Mouse (Mus musculus) midbrain, embryonic 15.5 days (tissue): ENCODE data around the gene Rab30. TPM values are rescaled to one million over a fixed set of nuclear protein-coding genes. Genes with fewer than 3 reads are reported as not detected.
A peak's percentile ranks its signal among the peaks of the same experiment; 100 is the strongest.

Experiments
- ATAC-seq: fragments of 200-750 bp; cut with Nextera tagmentation; replicated peaks from 2 replicates; pipeline ENCODE4 v1.8.0; 2017; ENCODE audit warnings: moderate TSS enrichment
- H3K27ac ChIP-seq: fragments of 300-500 bp; sonication (generic); 2 replicates; pipeline ENCODE4 v1.5.1; 2015; ENCODE audit warnings: mild to moderate bottlenecking, inconsistent platforms
- H3K27me3 ChIP-seq: fragments of 300-500 bp; sonication (generic); replicated peaks from 2 replicates; pipeline ENCODE4 v1.6.1; 2015; ENCODE audit warnings: inconsistent platforms
- H3K36me3 ChIP-seq: fragments of 300-500 bp; sonication (generic); replicated peaks from 2 replicates; pipeline ENCODE4 v1.6.1; 2015; ENCODE audit warnings: inconsistent platforms
- H3K4me1 ChIP-seq: fragments of 300-500 bp; sonication (generic); 2 replicates; pipeline ENCODE4 v1.6.1; 2015; ENCODE audit warnings: inconsistent platforms
- H3K4me2 ChIP-seq: fragments of 300-500 bp; sonication (generic); 2 replicates; pipeline ENCODE4 v1.6.1; 2015; ENCODE audit warnings: inconsistent platforms, mild to moderate bottlenecking, moderate library complexity
- H3K4me3 ChIP-seq: fragments of 300-500 bp; sonication (generic); 2 replicates; pipeline ENCODE4 v1.5.1; 2015; ENCODE audit warnings: mild to moderate bottlenecking, inconsistent platforms
- H3K9ac ChIP-seq: fragments of 300-500 bp; sonication (generic); 2 replicates; pipeline ENCODE4 v1.6.1; 2015; ENCODE audit warnings: mild to moderate bottlenecking, inconsistent platforms
- H3K9me3 ChIP-seq: fragments of 300-500 bp; sonication (generic); 2 replicates; pipeline ENCODE4 v1.6.1; 2016; ENCODE audit warnings: inconsistent platforms
- WGBS: fragments of 180-500 bp; shearing (Covaris S2); methylation state at CpG from one replicate; pipeline ENCODE4 v1.1.7; 2015; ENCODE audit warnings: mixed read lengths; 5-methylcytosine and 5-hydroxymethylcytosine counted together
- polyA plus RNA-seq: library from polyadenylated mRNA; unstranded; fragments of >200 nt; fragmentation: Nextera tagmentation; extraction: Ambion mirVana; gene quantifications from 2 replicates; pipeline ENCODE4 v1.2.1, GENCODE M21; 2015

Gene Rab30
- polyA plus RNA-seq, 1 experiment from 2014 or later: 20.3 TPM

- no peaks in the 10 kb centered on the region for H3K27me3 ChIP-seq
- H3K4me3 ChIP-seq: no peak overlapping the region
- H3K4me1 ChIP-seq: no peaks in the 10 kb centered on the region
- H3K9me3 ChIP-seq: no peaks in the 10 kb centered on the region
- no peaks in the 10 kb centered on the region; the same call in 1 of the 2 replicates for H3K36me3 ChIP-seq
- no peak overlapping the region for H3K27ac ChIP-seq
- no peak overlapping the region for H3K4me2 ChIP-seq
- no peak overlapping the region for H3K9ac ChIP-seq
- 95% methylated on average over 6 of the region's 6 CpGs for WGBS
- no peak for ATAC-seq
These were observed 91.0 kb downstream of the Rab30 start for GRCm38 (mm10) chr7:92832395-92832794.

DNA sequence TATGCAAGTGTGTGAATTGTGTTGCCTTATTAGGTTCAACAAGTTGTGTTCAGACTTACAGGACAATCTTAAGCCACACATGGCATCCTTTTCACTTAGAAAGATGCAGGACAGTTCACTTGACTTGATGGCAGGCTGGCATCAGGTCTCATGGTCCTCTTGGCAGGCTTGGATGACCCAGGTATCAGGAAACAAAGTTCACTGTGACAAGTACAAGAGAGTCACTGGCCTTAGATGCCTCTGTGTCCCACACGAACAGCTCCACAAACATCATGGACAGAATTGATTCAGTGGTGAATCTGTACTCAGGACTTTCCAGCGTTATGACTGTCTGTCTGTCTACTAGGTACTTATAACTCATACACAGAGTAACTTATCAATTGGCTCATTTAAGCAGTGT, 93.0 kb downstream of the Rab30 start:
- Histone ChIP-seq H3K27me3 (no peaks in the 10 kb centered on the region), H3K4me2 (no peak overlapping the region), H3K4me1 (no peaks in the 10 kb centered on the region), H3K4me3 (no peak overlapping the region), H3K36me3 (no peaks in the 10 kb centered on the region; the same call in 1 of the 2 replicates), H3K9me3 (no peaks in the 10 kb centered on the region), H3K9ac (no peak overlapping the region), H3K27ac (no peak overlapping the region)
- 93% methylated on average over 2 of the region's 2 CpGs for WGBS
- no peak for ATAC-seq

DNA sequence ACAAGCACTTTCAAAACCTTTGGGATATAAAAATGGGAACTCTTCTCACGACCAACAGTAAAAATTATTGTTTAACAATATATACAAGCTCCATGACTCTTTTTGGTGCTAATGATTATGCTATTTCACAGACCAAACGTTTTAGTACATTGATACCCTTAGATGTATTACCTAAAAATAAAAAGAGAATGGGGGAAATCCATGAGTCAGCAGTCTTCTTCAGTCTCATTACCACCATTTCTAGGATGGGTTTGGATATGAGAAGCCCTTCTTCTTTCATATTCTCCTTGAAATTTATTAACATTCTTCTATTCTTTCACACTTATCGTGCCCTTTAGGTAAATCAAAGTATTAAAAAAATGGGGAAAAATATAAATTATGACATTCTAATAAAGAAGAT, 95.0 kb downstream of the Rab30 start:
- WGBS: 84% methylated on average over 3 of the region's 3 CpGs
- Histone ChIP-seq H3K9ac (no peak overlapping the region), H3K36me3 (no peaks in the 10 kb centered on the region; the same call in 1 of the 2 replicates), H3K4me1 (no peaks in the 10 kb centered on the region), H3K27ac (no peak overlapping the region), H3K9me3 (no peaks in the 10 kb centered on the region), H3K27me3 (no peaks in the 10 kb centered on the region), H3K4me2 (no peak overlapping the region), H3K4me3 (no peak overlapping the region)
- no peak for ATAC-seq

DNA sequence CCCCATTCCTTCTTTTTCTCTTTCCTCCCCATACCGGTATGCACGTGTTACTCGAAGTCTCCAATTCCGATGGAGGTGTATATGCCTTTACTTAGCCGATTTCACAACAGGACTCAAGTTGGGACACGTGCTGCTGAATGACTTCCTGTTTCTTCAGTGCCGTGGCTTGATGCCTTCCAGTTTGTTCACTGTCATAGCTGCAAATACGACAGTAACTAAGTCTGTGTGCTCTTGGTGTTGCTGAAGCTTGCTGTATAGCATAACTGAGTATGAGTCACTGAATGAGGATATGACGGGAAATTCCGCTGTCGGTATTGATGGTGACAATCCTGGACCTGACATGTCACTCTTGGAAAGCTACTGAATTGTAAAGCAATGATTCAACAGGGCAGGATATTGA, 95.8 kb downstream of the Rab30 start:
- no peaks in the 10 kb centered on the region for H3K27me3 ChIP-seq
- no peaks in the 10 kb centered on the region; the same call in 1 of the 2 replicates for H3K36me3 ChIP-seq
- no peak overlapping the region for H3K4me3 ChIP-seq
- no peak overlapping the region for H3K9ac ChIP-seq
- no peaks in the 10 kb centered on the region for H3K9me3 ChIP-seq
- ATAC-seq: no peak
- no peak overlapping the region for H3K27ac ChIP-seq
- WGBS: 91% methylated on average over 11 of the region's 11 CpGs
- no peak overlapping the region for H3K4me2 ChIP-seq
- no peaks in the 10 kb centered on the region for H3K4me1 ChIP-seq

DNA sequence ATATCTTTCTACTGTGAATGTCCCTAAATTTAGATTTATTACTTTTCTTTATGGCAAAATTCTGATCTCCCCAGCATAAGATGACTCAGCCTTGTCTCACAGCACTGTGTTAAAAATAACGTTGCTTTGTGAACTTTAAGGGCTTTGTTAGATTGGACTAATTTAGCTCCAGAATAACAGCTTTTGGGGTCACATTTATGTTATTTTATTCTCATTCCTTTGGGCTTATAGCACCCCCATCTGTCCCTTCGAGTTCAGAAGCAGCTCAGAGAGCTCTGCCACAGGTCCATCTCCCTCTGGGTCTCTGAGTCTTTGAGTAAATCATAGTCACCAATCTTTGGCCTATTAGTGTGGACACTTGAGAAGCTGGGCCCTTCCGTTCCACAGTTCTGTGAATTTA, 96.5 kb downstream of the Rab30 start:
- H3K27ac ChIP-seq: no peak overlapping the region
- no peaks in the 10 kb centered on the region; the same call in 1 of the 2 replicates for H3K36me3 ChIP-seq
- H3K4me2 ChIP-seq: no peak overlapping the region
- 72% methylated on average over 3 of the region's 3 CpGs for WGBS
- no peak overlapping the region for H3K4me3 ChIP-seq
- H3K9me3 ChIP-seq: no peaks in the 10 kb centered on the region
- no peak for ATAC-seq
- H3K4me1 ChIP-seq: no peaks in the 10 kb centered on the region
- H3K27me3 ChIP-seq: no peaks in the 10 kb centered on the region
- H3K9ac ChIP-seq: no peak overlapping the region

- Histone ChIP-seq H3K4me2 (no peak overlapping the region), H3K9me3 (no peaks in the 10 kb centered on the region), H3K36me3 (no peaks in the 10 kb centered on the region), H3K27me3 (no peaks in the 10 kb centered on the region), H3K4me3 (no peak overlapping the region), H3K4me1 (no peaks in the 10 kb centered on the region), H3K9ac (no peak overlapping the region), H3K27ac (no peak overlapping the region)
- no peak for ATAC-seq
- 83% methylated on average over 2 of the region's 2 CpGs for WGBS
These were observed 100.9 kb downstream of the Rab30 start for GRCm38 (mm10) chr7:92842254-92842653.

- H3K27me3 ChIP-seq: no peaks in the 10 kb centered on the region
- WGBS: 91% methylated on average over 3 of the region's 3 CpGs
These were observed 106.8 kb downstream of the Rab30 start for GRCm38 (mm10) chr7:92848246-92848645.

DNA sequence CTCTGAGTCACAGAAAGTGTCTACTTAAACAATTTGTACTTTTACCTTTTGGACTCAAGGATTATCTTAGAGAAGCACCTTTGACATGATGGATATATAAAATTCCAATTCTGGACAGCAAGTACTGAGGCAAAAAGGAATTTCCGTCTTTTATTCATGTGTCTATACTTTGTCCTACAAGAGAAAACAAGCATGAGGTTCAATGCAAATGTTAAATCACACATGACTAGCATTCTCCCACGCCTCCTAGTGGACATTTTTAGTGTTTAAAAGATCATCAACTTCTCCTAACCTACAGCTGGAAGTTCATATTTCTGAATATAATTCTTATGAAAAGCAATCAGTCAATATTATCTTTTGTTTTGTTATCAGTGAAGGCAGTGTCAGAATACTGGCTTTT, 125.1 kb downstream of the Rab30 start:
- no peak for ATAC-seq
- no peaks in the 10 kb centered on the region for H3K27me3 ChIP-seq
- no peak overlapping the region for H3K4me2 ChIP-seq
- no peaks in the 10 kb centered on the region for H3K4me1 ChIP-seq
- no peak overlapping the region for H3K4me3 ChIP-seq
- no peaks in the 10 kb centered on the region for H3K9me3 ChIP-seq
- no peak overlapping the region for H3K9ac ChIP-seq
- WGBS: 22% methylated on average over 2 of the region's 2 CpGs
- H3K36me3 ChIP-seq: no peaks in the 10 kb centered on the region
- no peak overlapping the region for H3K27ac ChIP-seq

More at GRCm38 (mm10) chr7:92848246-92848645, 106.8 kb downstream of the Rab30 start:
- Histone ChIP-seq H3K4me3 (no peak overlapping the region), H3K4me1 (no peaks in the 10 kb centered on the region), H3K4me2 (no peak overlapping the region), H3K36me3 (no peaks in the 10 kb centered on the region), H3K9me3 (no peaks in the 10 kb centered on the region), H3K9ac (no peak overlapping the region), H3K27ac (no peak overlapping the region)
- no peak for ATAC-seq

DNA sequence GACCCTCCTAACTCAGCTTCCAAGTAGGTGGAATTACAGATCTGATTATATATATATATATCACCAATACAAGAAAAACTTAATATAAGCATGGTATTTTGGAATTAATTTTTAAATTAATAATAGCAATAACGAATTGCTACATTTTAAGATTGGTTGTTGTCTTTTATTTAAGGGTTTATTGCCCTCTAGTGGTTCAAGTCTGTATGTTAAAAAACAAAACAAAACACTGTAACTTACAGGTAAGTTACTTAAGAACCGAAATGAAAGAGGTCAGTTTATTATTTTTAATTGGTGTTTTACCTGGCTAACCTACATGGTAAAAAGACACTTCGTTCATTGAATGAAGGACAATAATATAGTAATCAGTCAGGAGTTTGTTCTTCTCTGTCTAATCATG, 128.8 kb downstream of the Rab30 start:
- Histone ChIP-seq H3K27me3 (no peaks in the 10 kb centered on the region), H3K4me3 (no peak overlapping the region), H3K4me2 (no peak overlapping the region), H3K27ac (no peak overlapping the region), H3K36me3 (no peaks in the 10 kb centered on the region), H3K9ac (no peak overlapping the region), H3K9me3 (no peaks in the 10 kb centered on the region), H3K4me1 (peaks cover 8% of the 10 kb centered on the region)
- 73% methylated on average over 3 of the region's 3 CpGs for WGBS
- ATAC-seq: no peak

- peaks cover 18% of the 10 kb centered on the region for H3K4me1 ChIP-seq
- 93% methylated on average over 4 of the region's 4 CpGs for WGBS
- H3K9ac ChIP-seq: no peak overlapping the region
- H3K4me3 ChIP-seq: no peak overlapping the region
- H3K36me3 ChIP-seq: no peaks in the 10 kb centered on the region
- no peaks in the 10 kb centered on the region for H3K27me3 ChIP-seq
- no peaks in the 10 kb centered on the region for H3K9me3 ChIP-seq
- no peak overlapping the region for H3K27ac ChIP-seq
- no peak for ATAC-seq
- H3K4me2 ChIP-seq: no peak overlapping the region
These were observed 130.2 kb downstream of the Rab30 start for GRCm38 (mm10) chr7:92871596-92871995.

DNA sequence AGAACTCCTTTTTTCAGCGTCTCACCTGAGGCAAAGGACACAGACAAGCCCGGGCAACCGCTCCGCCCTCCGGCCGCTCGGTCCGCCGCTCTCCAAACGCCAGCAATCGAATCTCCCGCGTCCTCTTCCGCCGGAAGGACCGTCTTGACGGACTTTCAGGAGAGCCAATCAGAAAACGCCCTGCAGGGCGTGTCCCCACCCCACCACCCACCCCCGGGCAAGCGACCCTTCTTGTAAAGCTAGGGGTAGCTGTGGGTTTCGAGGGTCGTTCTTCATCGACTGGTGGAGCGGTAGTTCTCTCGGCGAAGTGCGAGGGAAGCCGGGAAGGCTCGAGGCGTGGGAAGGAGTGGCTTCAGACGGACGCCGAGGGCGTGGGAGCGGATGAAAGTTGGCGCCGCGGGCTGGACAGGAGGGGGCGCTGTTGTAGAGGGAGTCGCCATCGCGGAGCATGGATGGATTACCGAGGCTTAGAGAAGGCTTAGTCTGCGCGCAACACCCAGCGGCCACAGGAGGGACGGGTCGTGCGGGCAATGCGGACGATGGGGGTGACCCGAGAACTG, 132.8 kb downstream of the Rab30 start, which contains the start of the genes Ddias and Prcp:
Ddias (minus strand) TSS at position 132 of the 560 bp plus-strand sequence.
Prcp (plus strand) TSS at position 355 of the 560 bp plus-strand sequence.
- Histone ChIP-seq H3K9me3 (no peaks in the 10 kb centered on the region), H3K36me3 (no peaks in the 10 kb centered on the region), H3K27ac (peak within 1 kb of the TSS; percentile 99), H3K4me3 (peak within 1 kb of the TSS; percentile 79), H3K4me2 (peak within 1 kb of the TSS; percentile 68), H3K9ac (peak within 1 kb of the TSS; percentile 90), H3K4me1 (peaks cover 18% of the 10 kb centered on the region), H3K27me3 (no peaks in the 10 kb centered on the region)
- peak; percentile 91 for ATAC-seq
- WGBS: under 1% methylated on average over 53 of the region's 53 CpGs

- H3K9me3 ChIP-seq: no peaks in the 10 kb centered on the region
- peaks cover 18% of the 10 kb centered on the region for H3K4me1 ChIP-seq
- H3K4me2 ChIP-seq: peak overlapping the region; percentile 68
- H3K9ac ChIP-seq: peak overlapping the region; percentile 90
- H3K27me3 ChIP-seq: no peaks in the 10 kb centered on the region
- peak overlapping the region; percentile 99 for H3K27ac ChIP-seq
- ATAC-seq: peak; percentile 93
- under 1% methylated on average over 29 of the region's 29 CpGs for WGBS
- H3K4me3 ChIP-seq: peak overlapping the region; percentile 79
- H3K36me3 ChIP-seq: no peaks in the 10 kb centered on the region
These were observed 133.5 kb downstream of the Rab30 start for GRCm38 (mm10) chr7:92874761-92875408.

- no peak overlapping the region for H3K27ac ChIP-seq
These were observed 134.7 kb downstream of the Rab30 start for GRCm38 (mm10) chr7:92876066-92876465.

More at GRCm38 (mm10) chr7:92876066-92876465, 134.7 kb downstream of the Rab30 start:
- H3K27me3 ChIP-seq: no peaks in the 10 kb centered on the region
- no peaks in the 10 kb centered on the region for H3K9me3 ChIP-seq
- WGBS: 50% methylated on average over 3 of the region's 3 CpGs
- peaks cover 18% of the 10 kb centered on the region for H3K4me1 ChIP-seq
- H3K36me3 ChIP-seq: no peaks in the 10 kb centered on the region
- no peak overlapping the region for H3K9ac ChIP-seq
- H3K4me2 ChIP-seq: peak overlapping the region; percentile 68
- H3K4me3 ChIP-seq: no peak overlapping the region
- no peak for ATAC-seq
